Mouse (Mus musculus) kidney, embryonic 16.5 days (tissue): ENCODE data around the gene Gm21760. TPM values are rescaled to one million over a fixed set of nuclear protein-coding genes. Genes with fewer than 3 reads are reported as not detected.
"Not testable (repeated sequence)": the region's sequence is repeated elsewhere in the genome, so short reads cannot be mapped to it uniquely, and the experiment has no call there.

Source experiments
- ATAC-seq: fragments of 200-750 bp; cut with Nextera tagmentation; 2 replicates; pipeline ENCODE4 v1.8.0; 2017; ENCODE audit warnings: moderate TSS enrichment; ENCODE audit not compliant: low FRiP score, low TSS enrichment
- H3K27ac ChIP-seq: fragments of 300-500 bp; sonication (generic); 2 replicates; pipeline ENCODE4 v1.5.1; 2014; ENCODE audit warnings: low read length
- H3K27me3 ChIP-seq: fragments of 300-500 bp; sonication (generic); 2 replicates; pipeline ENCODE4 v1.6.1; 2014; ENCODE audit warnings: low read length, control low read depth, mixed read lengths; ENCODE audit not compliant: insufficient read depth
- H3K36me3 ChIP-seq: fragments of 300-500 bp; sonication (generic); 2 replicates; pipeline ENCODE4 v1.6.1; 2014; ENCODE audit warnings: low read length, control low read depth, mixed read lengths; ENCODE audit not compliant: insufficient read depth
- H3K4me1 ChIP-seq: fragments of 300-500 bp; sonication (generic); 2 replicates; pipeline ENCODE4 v1.6.1; 2014; ENCODE audit warnings: low read length, control low read depth, mixed read lengths; ENCODE audit not compliant: insufficient read depth
- H3K4me2 ChIP-seq: fragments of 300-500 bp; sonication (generic); replicated peaks from 2 replicates; pipeline ENCODE4 v1.6.1; 2014; ENCODE audit warnings: low read depth, low read length
- H3K4me3 ChIP-seq: fragments of 300-500 bp; sonication (generic); 2 replicates; pipeline ENCODE4 v1.5.1; 2014; ENCODE audit warnings: mild to moderate bottlenecking, low read length
- H3K9ac ChIP-seq: fragments of 300-500 bp; sonication (generic); replicated peaks from 2 replicates; pipeline ENCODE4 v1.6.1; 2014; ENCODE audit warnings: low read length
- H3K9me3 ChIP-seq: fragments of 300-500 bp; sonication (generic); 2 replicates; pipeline ENCODE4 v1.6.1; 2016; ENCODE audit warnings: low read length, control low read depth
- WGBS: fragments of 180-500 bp; shearing (Covaris S2); extraction: QIAGEN DNeasy Blood & Tissue Kit; methylation state at CpG from one replicate; pipeline ENCODE4 v1.1.7; 2014; 5-methylcytosine and 5-hydroxymethylcytosine counted together
- polyA plus RNA-seq: library from polyadenylated mRNA; unstranded; fragments of >200 nt; fragmentation: Nextera tagmentation; extraction: Ambion mirVana; gene quantifications from 2 replicates; pipeline ENCODE4 v1.2.1, GENCODE M21; 2015

Gm21760 gene
- polyA plus RNA-seq, result not detected in 2 replicates

DNA sequence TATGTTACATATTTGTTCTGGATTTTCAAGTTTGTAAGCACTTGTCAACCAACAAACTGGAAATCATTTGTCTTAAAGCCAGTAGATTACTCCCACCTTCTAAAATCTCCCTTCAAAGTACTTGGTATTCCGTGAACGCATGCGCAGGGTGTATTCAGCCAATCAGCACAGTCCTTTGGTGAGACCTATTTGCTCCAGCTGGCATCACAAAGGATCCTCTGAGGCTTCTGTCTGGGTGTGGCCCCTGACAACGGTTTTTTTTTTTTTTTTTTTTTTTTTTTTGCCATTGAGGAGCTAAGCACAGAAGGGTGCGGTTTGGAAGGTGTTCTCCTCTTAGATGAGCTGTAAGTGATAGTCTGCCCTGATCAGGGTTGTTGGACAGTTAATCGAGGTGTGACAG, at the start of gene Gm21760:
Gene Gm21760, plus strand, starts transcription at position 301 of the 400 bp plus-strand sequence.
- H3K4me2 ChIP-seq, H3K9ac ChIP-seq, H3K4me3 ChIP-seq, H3K4me1 ChIP-seq, H3K9me3 ChIP-seq, H3K27me3 ChIP-seq, H3K36me3 ChIP-seq, ATAC-seq, H3K27ac ChIP-seq: not testable (repeated sequence)
- no CpG with 5 or more reads among the region's 6 CpGs for WGBS
